9 mouse cellular contexts compared by ENCODE assay signal in the genomic region with DNA sequence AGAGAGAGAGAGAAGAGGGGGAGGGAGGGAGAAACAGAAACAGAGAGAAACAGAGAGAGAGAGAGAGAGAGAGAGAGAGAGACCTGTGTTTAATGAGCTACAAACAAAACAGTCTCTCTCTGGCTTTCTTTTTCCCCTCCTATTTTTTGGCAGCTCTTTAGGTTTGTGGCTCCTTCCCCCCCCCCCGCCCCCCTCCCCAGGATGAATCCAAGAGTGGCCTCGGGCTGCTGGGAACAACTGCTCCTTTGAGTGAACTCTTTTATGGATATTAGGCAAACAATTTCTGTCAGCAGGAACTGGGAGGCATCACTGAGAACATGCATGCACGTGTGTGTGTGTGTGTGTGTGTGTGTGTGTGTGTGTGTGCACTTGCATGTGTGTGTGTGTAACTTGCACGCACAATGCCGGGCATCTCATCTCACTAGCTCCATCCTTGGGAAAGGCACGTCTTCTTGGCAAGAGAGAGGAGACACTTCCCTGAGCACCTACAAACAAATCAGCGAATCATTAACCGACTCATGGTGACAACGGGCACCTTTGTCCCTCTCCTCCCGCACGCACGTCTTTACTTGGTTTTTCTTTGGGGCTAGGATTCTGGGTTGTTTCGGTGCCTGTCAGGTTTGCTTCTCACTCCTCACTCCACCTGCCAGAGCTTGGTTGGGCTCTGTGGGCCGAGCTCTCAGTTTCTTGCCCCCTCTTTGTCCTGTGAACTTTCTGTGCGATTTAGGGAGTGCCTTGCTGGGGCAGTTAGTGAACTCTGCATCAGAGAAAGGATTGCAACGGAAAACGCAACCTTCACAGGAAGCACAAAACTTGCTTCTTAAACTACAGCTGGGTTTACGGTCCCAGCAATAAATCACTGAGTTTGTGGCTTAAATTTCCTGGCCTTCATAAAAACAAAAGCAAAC.
DNase-seq lines count a peak whose midpoint lies in the region; ATAC-seq and TF ChIP-seq lines count a peak whose summit lies in the region.
"Had no signal": no experiment of that assay in that cellular context is flagged by ENCODE, and none has a peak within 500 bp of the region (broad histone marks: within the 10 kb centered on the region; RNA-seq: fewer than 3 reads in every experiment).

No protein-coding gene starts in this region.

- H3K27ac ChIP-seq in heart, embryonic 15.5 days = peak overlapping the region; percentile 60
- H3K27ac ChIP-seq in cortical plate, adult 2 months (ENCODE audit: insufficient read depth, low read length) = 0 out of 2 replicates have a peak overlapping the region, but pooled peaks have one; percentile 84
- peak overlapping the region; percentile 97 for H3K27ac ChIP-seq in kidney, embryonic 16.5 days (ENCODE audit: low read length)

- H3K27me3 ChIP-seq in heart, embryonic 15.5 days = no peaks in the 10 kb centered on the region
- H3K27me3 ChIP-seq in kidney, embryonic 16.5 days (ENCODE audit: insufficient read depth, low read length) = no peaks in the 10 kb centered on the region

- 34% methylated on average over 18 of the region's 18 CpGs for WGBS in heart, embryonic 15.5 days
- 6% methylated on average over 17 of the region's 18 CpGs for WGBS in kidney, embryonic 16.5 days

- no peak for DNase-seq in heart, adult 18-20 months
- peak; percentile 61 for DNase-seq in naive thymus-derived CD4-positive, alpha-beta T cell, adult 2 months (ENCODE audit: low read depth)
- DNase-seq in right cerebral cortex, adult 2 months (ENCODE audit: low spot score in 2 of 2) = no peak
- no peak for DNase-seq in spleen, postnatal 14 days (ENCODE audit: low spot score in 2 of 2)
- DNase-seq in adrenal gland, adult 8-10 months = no peak

- ATAC-seq in heart, embryonic 15.5 days (replicated peaks; ENCODE audit: insufficient number of reproducible peaks, insufficient read depth, low FRiP score, low read depth) = no peak
- ATAC-seq in kidney, embryonic 16.5 days (ENCODE audit: low FRiP score, low TSS enrichment) = peak; percentile 7; the same call in 1 of the 2 replicates

- H3K4me3 ChIP-seq in heart, embryonic 15.5 days = no peak overlapping the region
- H3K4me3 ChIP-seq in cortical plate, adult 2 months (ENCODE audit: insufficient read depth, low read length) = no peak overlapping the region
- no peak overlapping the region for H3K4me3 ChIP-seq in kidney, embryonic 16.5 days (ENCODE audit: low read length)

- no peak overlapping the region for H3K4me2 ChIP-seq in heart, embryonic 15.5 days
- peak overlapping the region; percentile 38 for H3K4me2 ChIP-seq in kidney, embryonic 16.5 days (replicated peaks; ENCODE audit: low read depth, low read length)

- no peaks in the 10 kb centered on the region for H3K36me3 ChIP-seq in heart, embryonic 15.5 days
- H3K36me3 ChIP-seq in kidney, embryonic 16.5 days (ENCODE audit: insufficient read depth, low read length) = no peaks in the 10 kb centered on the region
- H3K36me3 ChIP-seq: G1E had no signal

- H3K9me3 ChIP-seq in heart, embryonic 15.5 days (replicated peaks) = no peaks in the 10 kb centered on the region
- no peaks in the 10 kb centered on the region for H3K9me3 ChIP-seq in kidney, embryonic 16.5 days (ENCODE audit: low read length)

- H3K4me1 ChIP-seq in heart, embryonic 15.5 days (replicated peaks) = peaks cover 40% of the 10 kb centered on the region
- no peaks in the 10 kb centered on the region for H3K4me1 ChIP-seq in cortical plate, adult 2 months (ENCODE audit: control insufficient read depth, insufficient read depth, low read length)
- peaks cover 43% of the 10 kb centered on the region for H3K4me1 ChIP-seq in kidney, embryonic 16.5 days (ENCODE audit: insufficient read depth, low read length)

- 0 out of 2 replicates have a peak overlapping the region, but pooled peaks have one; percentile 20 for H3K9ac ChIP-seq in heart, embryonic 15.5 days
- peak overlapping the region; percentile 53 for H3K9ac ChIP-seq in kidney, embryonic 16.5 days (replicated peaks; ENCODE audit: low read length)

- TF ChIP-seq POLR2A in cortical plate, adult 2 months (IDR thresholded peaks at IDR 0.05; ENCODE audit: extremely low read depth, insufficient read depth, low read length) = no peak

- no peak for TF ChIP-seq CTCF in cortical plate, adult 2 months (IDR thresholded peaks at IDR 0.05; ENCODE audit: extremely low read depth, insufficient read depth, low read length)
